Mouse (Mus musculus) erythroblast, adult 5-6 weeks (primary cell): Measurements from ENCODE around the gene Galnt4. TPM values are rescaled to one million over a fixed set of nuclear protein-coding genes. Genes with fewer than 3 reads are reported as not detected.

ENCODE experiments used
- ATAC-seq: replicated peaks from 2 replicates; pipeline ENCODE4 v1.8.0; 2016; ENCODE audit warnings: moderate number of reproducible peaks, mild to moderate bottlenecking, moderate TSS enrichment, inconsistent platforms; ENCODE audit not compliant: poor library complexity, low FRiP score, severe bottlenecking
- total RNA-seq, 2 experiments: library from RNA; stranded (forward) in 1 of 2; stranded (reverse) in 1 of 2; fragments of 150-400 nt in 1 of 2; fragments of 200-764, 138-1000 nt in 1 of 2; gene quantifications; 2 replicates each; pipeline versions ENCODE4 v1.2.3 to v1.2.4; 2015 to 2017; ENCODE audit warnings: low replicate concordance in 2 of 2

Gene Galnt4
- total RNA-seq (2015; ENCODE audit: low replicate concordance): 2.5 TPM in 2 replicates
- 2.2 and 4.4 TPM in 2 replicates for total RNA-seq (2017; ENCODE audit: low replicate concordance)

DNA sequence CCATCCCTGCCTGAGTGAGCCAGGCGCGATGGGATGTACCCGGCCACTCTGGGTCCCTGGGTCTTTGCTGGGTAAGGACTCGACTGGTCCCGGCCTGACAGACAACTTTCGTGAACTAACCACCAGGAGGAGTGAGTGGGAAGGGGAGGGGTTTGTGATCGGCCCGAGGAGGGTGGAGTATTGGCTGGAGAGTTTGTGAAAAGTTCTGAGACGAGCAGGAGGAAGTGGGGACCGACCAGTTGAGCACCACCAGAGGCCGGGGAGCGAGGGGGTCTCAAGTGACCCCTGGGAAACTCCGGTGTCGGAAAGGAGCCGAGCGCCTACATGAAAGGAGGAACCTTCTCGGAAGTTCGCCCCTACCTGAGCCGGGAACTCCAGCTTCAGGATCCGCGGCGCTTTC lies at the start of gene Galnt4:
Galnt4 (plus strand) TSS at position 196 of the 400 bp plus-strand sequence.
- ATAC-seq: peak; percentile 96

DNA sequence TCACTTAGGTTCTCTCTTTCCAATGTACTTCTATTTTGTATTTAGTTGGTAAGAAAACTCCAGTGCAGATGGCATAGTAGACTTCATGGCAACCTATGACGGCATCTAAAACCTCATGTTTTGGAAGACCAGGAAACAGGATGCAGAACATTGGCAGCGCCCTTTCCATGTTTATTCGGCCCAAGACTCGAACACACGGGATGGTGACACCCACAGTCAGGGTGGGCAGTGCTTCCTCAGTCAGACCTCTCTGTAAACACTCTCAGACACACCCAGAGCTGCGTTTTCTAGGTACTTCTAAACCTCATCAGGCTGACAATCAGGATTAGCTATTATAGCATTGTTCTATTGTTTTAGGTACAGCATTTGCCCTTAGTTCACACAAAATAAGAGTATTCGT lies 47.4 kb upstream of the Galnt4 start:
- no peak for ATAC-seq

DNA sequence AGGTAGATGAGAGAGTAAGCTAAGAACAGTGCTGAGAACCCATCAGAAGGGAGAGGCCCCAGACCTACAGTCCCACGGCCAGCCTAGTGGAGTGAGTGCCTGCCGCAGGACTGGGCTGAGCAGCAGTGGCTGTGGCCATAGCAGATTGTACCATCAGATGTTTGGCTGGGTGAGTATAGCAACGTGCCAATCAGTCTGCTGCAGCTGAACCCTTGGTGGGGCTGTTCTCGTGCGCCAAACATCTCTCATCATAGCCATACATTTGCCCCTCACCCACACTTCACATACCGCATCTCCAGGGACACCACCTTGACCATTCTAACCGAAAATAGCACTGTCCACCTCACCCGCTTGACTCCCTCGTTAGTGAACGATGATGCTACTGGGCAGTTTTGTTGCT lies 46.5 kb upstream of the Galnt4 start:
- no peak for ATAC-seq

GRCm38 (mm10) chr10:99062546-99062945 lies 45.4 kb upstream of the Galnt4 start:
- ATAC-seq: no peak

- no peak for ATAC-seq
Observed at GRCm38 (mm10) chr10:99076113-99076895, 31.7 kb upstream of the Galnt4 start.

DNA sequence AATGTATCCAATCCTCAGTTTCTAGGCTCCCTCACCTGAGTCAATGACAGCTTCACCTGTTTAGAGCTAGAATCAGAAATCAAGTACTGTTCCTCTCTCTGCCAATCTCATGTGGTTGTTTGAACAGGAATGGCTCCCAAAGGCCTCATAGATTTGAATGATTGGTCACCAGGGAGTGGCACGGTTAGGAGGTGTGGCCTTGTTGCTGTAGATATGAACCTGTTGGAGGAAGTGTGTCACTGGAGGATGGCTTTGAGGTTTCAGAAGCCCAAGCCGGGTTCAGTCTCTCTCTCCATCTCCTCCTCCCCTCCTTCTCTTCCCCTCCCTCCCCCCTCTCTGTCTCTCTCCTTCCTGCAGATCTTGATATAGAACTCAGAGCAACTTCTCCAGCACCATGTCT lies 29.3 kb upstream of the Galnt4 start:
- ATAC-seq: no peak

- no peak for ATAC-seq
Observed at GRCm38 (mm10) chr10:99081569-99081990, 26.4 kb upstream of the Galnt4 start.

DNA sequence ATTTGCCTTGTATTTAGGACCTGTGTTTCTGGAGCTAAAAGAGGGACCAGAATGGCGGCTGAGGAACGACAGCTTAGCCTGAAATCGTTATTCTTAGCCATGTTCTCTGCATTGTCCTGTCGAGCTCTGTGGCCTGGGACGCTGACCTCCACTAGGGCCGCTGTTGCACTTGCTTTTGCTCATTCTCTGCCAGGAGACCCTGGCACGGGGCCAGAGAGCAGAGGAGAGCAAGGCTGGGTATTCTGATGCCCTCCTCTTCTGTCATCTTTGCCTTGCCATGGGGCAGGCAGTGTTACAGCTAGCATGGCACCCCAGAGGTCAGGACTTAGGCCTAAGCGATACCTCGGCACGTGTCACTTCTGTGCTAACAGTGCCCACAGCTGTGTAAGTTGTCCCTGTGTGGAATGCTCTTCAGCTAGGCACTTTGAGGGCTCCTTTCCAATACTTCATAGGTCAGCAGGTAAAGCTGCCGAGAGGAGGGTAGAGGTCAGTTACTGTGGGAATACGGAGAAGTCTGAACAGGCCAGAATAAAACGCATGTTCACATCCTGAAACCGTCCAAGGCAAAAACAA lies 24.4 kb upstream of the Galnt4 start:
- no peak for ATAC-seq

- ATAC-seq: peak; percentile 72
Observed at GRCm38 (mm10) chr10:99084397-99085239, 23.3 kb upstream of the Galnt4 start.

GRCm38 (mm10) chr10:99085240-99085587 lies 22.7 kb upstream of the Galnt4 start:
- no peak for ATAC-seq

GRCm38 (mm10) chr10:99086029-99086428 lies 21.9 kb upstream of the Galnt4 start:
- ATAC-seq: no peak

- no peak for ATAC-seq
Observed at GRCm38 (mm10) chr10:99089906-99090305, 18.1 kb upstream of the Galnt4 start.

- no peak for ATAC-seq
Observed at GRCm38 (mm10) chr10:99093364-99093763, 14.6 kb upstream of the Galnt4 start.

GRCm38 (mm10) chr10:99095114-99095513 lies 12.8 kb upstream of the Galnt4 start:
- ATAC-seq: no peak

- ATAC-seq: peak; percentile 75
Observed at GRCm38 (mm10) chr10:99097374-99097773, 10.6 kb upstream of the Galnt4 start.

DNA sequence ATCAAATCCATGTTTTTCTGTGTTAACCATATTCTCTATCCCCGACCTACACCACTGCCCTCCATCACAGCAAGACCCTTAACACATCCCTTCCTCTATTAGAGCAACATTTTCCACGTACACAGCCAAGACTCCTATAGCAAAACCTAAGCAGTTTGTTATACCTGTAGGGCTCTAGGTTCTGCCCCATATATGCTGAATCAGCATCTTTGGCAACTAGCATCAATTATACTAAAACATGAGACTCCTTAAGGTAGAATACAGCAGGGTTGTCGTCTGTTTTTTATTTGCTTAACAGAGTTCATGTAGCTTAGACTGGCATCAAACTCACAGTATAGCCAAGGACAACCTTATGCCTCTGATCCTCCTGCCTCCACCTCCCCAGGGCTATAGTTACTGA lies 2.4 kb upstream of the Galnt4 start:
- no peak for ATAC-seq

DNA sequence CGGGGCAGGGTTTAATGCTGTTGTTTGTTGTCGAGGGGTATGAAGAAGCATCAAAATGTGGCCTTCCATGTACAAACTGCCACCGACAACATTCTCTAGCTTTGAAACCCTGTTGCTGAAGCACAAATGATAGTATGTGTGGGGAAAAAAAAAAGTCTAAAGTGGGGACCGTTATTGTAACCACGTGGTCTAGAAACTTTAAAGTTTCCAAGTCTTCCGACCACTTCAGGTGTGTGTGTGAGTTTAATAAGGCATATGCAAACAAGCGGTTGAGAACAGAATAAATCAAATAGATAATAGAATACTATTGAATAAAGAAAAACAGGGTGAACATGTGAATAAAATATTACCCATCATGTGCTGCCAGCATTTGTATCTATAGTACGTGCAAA lies 1.7 kb upstream of the Galnt4 start:
- no peak for ATAC-seq

DNA sequence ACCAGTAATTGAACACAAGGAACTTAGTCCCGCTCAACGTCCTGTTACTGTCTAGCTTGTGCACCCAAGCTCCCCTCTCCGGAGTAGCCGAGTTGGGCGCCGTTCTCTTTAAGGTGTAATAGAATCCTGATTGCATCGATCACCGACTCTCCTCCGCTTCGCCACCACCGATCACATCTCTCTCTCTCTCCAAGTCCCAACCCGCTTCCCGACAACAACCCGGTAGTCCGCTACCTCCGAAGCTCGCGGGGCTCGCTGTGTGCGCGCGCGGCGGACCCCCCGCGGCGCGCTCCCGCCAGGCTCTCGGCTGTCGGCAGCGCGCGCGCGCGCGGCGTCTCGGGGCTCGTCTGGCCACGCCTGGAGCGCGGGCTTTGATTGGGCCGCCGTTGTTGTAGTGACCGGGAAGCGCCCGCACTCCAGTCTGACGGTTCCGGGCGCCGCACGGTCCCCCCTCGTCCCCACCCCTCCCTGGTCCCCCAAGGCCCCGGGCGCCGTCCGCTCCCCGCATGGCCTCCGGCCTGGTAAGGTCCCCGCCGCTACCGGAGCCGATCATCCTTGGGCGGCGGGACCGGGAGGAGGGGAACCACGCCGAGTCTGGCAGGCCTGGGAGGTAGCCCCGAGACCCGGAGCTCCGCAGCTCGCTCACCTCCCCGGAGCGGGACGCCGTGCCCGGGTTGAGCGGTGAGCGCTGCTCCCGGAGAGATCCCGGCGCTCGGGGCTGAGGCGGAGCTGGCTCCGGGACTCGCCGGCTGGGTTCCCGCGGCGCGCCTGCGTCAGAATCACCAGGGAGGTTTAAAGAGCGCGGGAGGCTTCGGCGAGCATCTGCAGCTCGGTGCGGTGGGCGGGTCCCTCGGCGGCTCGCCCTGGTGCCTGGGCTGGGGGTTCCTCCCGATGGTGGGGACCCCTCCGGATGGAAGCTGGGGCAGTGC lies 992 bp upstream of the Galnt4 start, which contains the start of gene Poc1b:
Poc1b (plus strand) TSS at position 334 of the 929 bp plus-strand sequence.
- ATAC-seq: peak; percentile 61

GRCm38 (mm10) chr10:99108431-99108982 lies 548 bp downstream of the Galnt4 start:
- ATAC-seq: no peak
